Mouse (Mus musculus) lung, postnatal 0 days (tissue): ENCODE results near the gene Efcab6.

Experiments
- CTCF ChIP-seq: IDR thresholded peaks from 2 replicates; pipeline ENCODE4 v1.5.1; 2016; ENCODE audit warnings: antibody characterized with exemption, mild to moderate bottlenecking
- EP300 ChIP-seq: IDR thresholded peaks from 2 replicates; pipeline ENCODE4 v1.6.1; 2016; ENCODE audit warnings: antibody characterized with exemption, mild to moderate bottlenecking, control low read depth

- TF ChIP-seq CTCF, result no peak
- TF ChIP-seq EP300, result no peak
Measured at GRCm38 (mm10) chr15:83877898-83878297, 187.3 kb downstream of the Efcab6 start.
